Mouse (Mus musculus) embryo, embryonic 11.5 days (tissue): Measurements from ENCODE around the gene Mplkip.
A peak's percentile ranks its signal among the peaks of the same experiment; 100 is the strongest.

Experiments used
- DNase-seq: peaks from one replicate; pipeline ENCODE4 v3.0.0-alpha.2; 2012; ENCODE audit warnings: low read depth, low spot score

Gene Mplkip

GRCm38 (mm10) chr13:17694911-17695699 is at the start of gene Mplkip, which contains the start of gene Sugct:
TSS of gene Mplkip (plus strand) at chr13:17695192.
TSS of gene Sugct (minus strand) at chr13:17695553.
- DNase-seq = peak; percentile 100

GRCm38 (mm10) chr13:17667380-17667779 is 27.6 kb upstream of the Mplkip start:
- DNase-seq = no peak

GRCm38 (mm10) chr13:17671122-17671521 is 23.9 kb upstream of the Mplkip start:
- no peak for DNase-seq

- DNase-seq = no peak
These were observed 5.5 kb upstream of the Mplkip start for GRCm38 (mm10) chr13:17689461-17689860.

GRCm38 (mm10) chr13:17690686-17691085 is 4.3 kb upstream of the Mplkip start:
- no peak for DNase-seq

- DNase-seq = no peak
These were observed 3.6 kb upstream of the Mplkip start for GRCm38 (mm10) chr13:17691436-17691835.

GRCm38 (mm10) chr13:17693816-17694215 is 1.2 kb upstream of the Mplkip start:
- no peak for DNase-seq

GRCm38 (mm10) chr13:17694414-17694813 is 578 bp upstream of the Mplkip start:
- DNase-seq = no peak

GRCm38 (mm10) chr13:17695898-17696580 is 1.0 kb downstream of the Mplkip start:
- DNase-seq = no peak

- DNase-seq = no peak
These were observed 5.2 kb downstream of the Mplkip start for GRCm38 (mm10) chr13:17700090-17700715.

GRCm38 (mm10) chr13:17701322-17701721 is 6.3 kb downstream of the Mplkip start:
- DNase-seq = no peak

GRCm38 (mm10) chr13:17702311-17702710 is 7.3 kb downstream of the Mplkip start:
- no peak for DNase-seq

- DNase-seq = no peak
These were observed 10.3 kb downstream of the Mplkip start for GRCm38 (mm10) chr13:17705188-17705826.

- DNase-seq = no peak
These were observed 13.9 kb downstream of the Mplkip start for GRCm38 (mm10) chr13:17708784-17709311.

GRCm38 (mm10) chr13:17717357-17717756 is 22.4 kb downstream of the Mplkip start:
- DNase-seq = no peak

GRCm38 (mm10) chr13:17727922-17728321 is 32.9 kb downstream of the Mplkip start:
- DNase-seq = no peak

GRCm38 (mm10) chr13:17728798-17729197 is 33.8 kb downstream of the Mplkip start:
- no peak for DNase-seq
